Mouse (Mus musculus): ENCODE data around the gene Rorc. TPM values are rescaled to one million over a fixed set of nuclear protein-coding genes. Genes with fewer than 3 reads are reported as not detected.

Gene Rorc
- polyA plus RNA-seq, 1 experiment from 2014 or later, result 2.3 TPM

GRCm38 (mm10) chr3:94363291-94364153 lies 9.1 kb upstream of the Rorc start:
- no peaks in the 10 kb centered on the region for H3K36me3 ChIP-seq
- H3K9me3 ChIP-seq, result no peaks in the 10 kb centered on the region
- H3K27me3 ChIP-seq, result peaks cover 50% of the 10 kb centered on the region
- no peak overlapping the region for H3K27ac ChIP-seq
- WGBS, result 6% methylated on average over 97 of the region's 97 CpGs
- H3K4me1 ChIP-seq, result peaks cover 7% of the 10 kb centered on the region; the same call in 1 of the 2 replicates
- H3K4me3 ChIP-seq, result peak overlapping the region; percentile 61
- ATAC-seq (ENCODE audit: insufficient number of reproducible peaks, insufficient read depth, low FRiP score, low TSS enrichment, low read depth), result peak; percentile 52
- peak overlapping the region; percentile 91 for H3K4me2 ChIP-seq
- peak overlapping the region; percentile 89 for H3K9ac ChIP-seq

GRCm38 (mm10) chr3:94364154-94364526 lies 8.5 kb upstream of the Rorc start:
- no peaks in the 10 kb centered on the region for H3K36me3 ChIP-seq
- peak overlapping the region; percentile 61 for H3K4me3 ChIP-seq
- H3K27ac ChIP-seq, result no peak overlapping the region
- 4% methylated on average over 23 of the region's 23 CpGs for WGBS
- peaks cover 7% of the 10 kb centered on the region; the same call in 1 of the 2 replicates for H3K4me1 ChIP-seq
- H3K9me3 ChIP-seq, result no peaks in the 10 kb centered on the region
- peak overlapping the region; percentile 91 for H3K4me2 ChIP-seq
- no peak for ATAC-seq (ENCODE audit: insufficient number of reproducible peaks, insufficient read depth, low FRiP score, low TSS enrichment, low read depth)
- H3K9ac ChIP-seq, result peak overlapping the region; percentile 89
- H3K27me3 ChIP-seq, result peaks cover 50% of the 10 kb centered on the region

GRCm38 (mm10) chr3:94366761-94367160 lies 5.8 kb upstream of the Rorc start:
- H3K4me2 ChIP-seq, result no peak overlapping the region
- 18% methylated on average over 3 of the region's 3 CpGs for WGBS
- H3K27ac ChIP-seq, result no peak overlapping the region
- H3K9me3 ChIP-seq, result no peaks in the 10 kb centered on the region
- no peak overlapping the region for H3K9ac ChIP-seq
- H3K27me3 ChIP-seq, result peaks cover 48% of the 10 kb centered on the region
- no peaks in the 10 kb centered on the region for H3K36me3 ChIP-seq
- no peak overlapping the region for H3K4me3 ChIP-seq
- peaks cover 11% of the 10 kb centered on the region for H3K4me1 ChIP-seq
- ATAC-seq (ENCODE audit: insufficient number of reproducible peaks, insufficient read depth, low FRiP score, low TSS enrichment, low read depth), result no peak

DNA sequence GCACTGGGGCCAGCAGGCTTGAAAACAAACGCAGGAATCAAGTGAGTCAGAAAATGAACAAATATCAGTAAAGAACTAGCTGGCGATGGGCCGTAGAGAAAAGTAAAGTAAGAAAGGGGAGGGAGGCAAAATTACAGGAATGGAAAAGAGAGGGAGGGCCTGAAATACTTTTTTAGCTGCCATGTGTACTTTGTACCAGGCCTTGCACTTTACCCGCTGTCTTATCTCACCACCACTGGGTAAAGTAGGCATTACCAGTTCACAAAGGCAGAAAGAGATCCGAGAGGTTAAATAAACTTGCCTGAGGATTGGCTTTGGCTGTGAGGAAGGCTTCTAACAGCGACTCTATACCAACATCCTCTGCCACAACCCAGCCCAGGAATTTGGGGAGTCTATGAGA lies 5.1 kb upstream of the Rorc start:
- Histone ChIP-seq H3K36me3 (no peaks in the 10 kb centered on the region), H3K4me1 (peaks cover 18% of the 10 kb centered on the region), H3K27me3 (peaks cover 40% of the 10 kb centered on the region), H3K4me3 (no peak overlapping the region), H3K27ac (no peak overlapping the region), H3K4me2 (no peak overlapping the region), H3K9me3 (no peaks in the 10 kb centered on the region), H3K9ac (no peak overlapping the region)
- ATAC-seq (ENCODE audit: insufficient number of reproducible peaks, insufficient read depth, low FRiP score, low TSS enrichment, low read depth), result no peak
- WGBS, result 77% methylated on average over 6 of the region's 6 CpGs

GRCm38 (mm10) chr3:94368631-94369030 lies 4.0 kb upstream of the Rorc start:
- H3K4me3 ChIP-seq, result no peak overlapping the region
- ATAC-seq (ENCODE audit: insufficient number of reproducible peaks, insufficient read depth, low FRiP score, low TSS enrichment, low read depth), result no peak
- peaks cover 37% of the 10 kb centered on the region for H3K27me3 ChIP-seq
- no peaks in the 10 kb centered on the region for H3K9me3 ChIP-seq
- peaks cover 29% of the 10 kb centered on the region for H3K4me1 ChIP-seq
- H3K27ac ChIP-seq, result no peak overlapping the region
- H3K36me3 ChIP-seq, result no peaks in the 10 kb centered on the region
- WGBS, result 57% methylated on average over 6 of the region's 6 CpGs
- no peak overlapping the region for H3K9ac ChIP-seq
- no peak overlapping the region for H3K4me2 ChIP-seq

DNA sequence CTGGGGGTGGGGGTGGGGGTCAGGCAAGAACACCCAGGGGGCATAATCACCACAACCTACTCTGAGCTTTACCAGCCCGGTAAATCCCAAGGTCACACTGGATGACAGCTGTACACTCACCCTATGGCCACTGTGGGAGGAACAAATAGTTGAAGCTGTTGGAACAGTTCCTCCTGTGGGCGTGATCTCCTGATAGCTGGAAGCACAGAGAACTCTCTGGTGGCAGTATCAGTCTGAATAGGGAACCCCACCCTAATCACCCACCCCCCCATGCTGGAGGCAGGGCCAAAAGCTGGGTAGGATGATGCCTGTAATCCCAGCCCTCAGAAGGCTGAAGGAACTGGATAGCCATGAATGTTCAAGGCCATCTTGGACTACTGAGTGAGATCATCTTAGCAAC lies 2.9 kb upstream of the Rorc start:
- no peak overlapping the region for H3K9ac ChIP-seq
- no peaks in the 10 kb centered on the region for H3K9me3 ChIP-seq
- no peak overlapping the region for H3K4me3 ChIP-seq
- H3K27ac ChIP-seq, result no peak overlapping the region
- H3K27me3 ChIP-seq, result peaks cover 35% of the 10 kb centered on the region
- H3K4me1 ChIP-seq, result peaks cover 27% of the 10 kb centered on the region
- no peak overlapping the region for H3K4me2 ChIP-seq
- no peak for ATAC-seq (ENCODE audit: insufficient number of reproducible peaks, insufficient read depth, low FRiP score, low TSS enrichment, low read depth)
- no peaks in the 10 kb centered on the region for H3K36me3 ChIP-seq
- WGBS, result 66% methylated on average over 2 of the region's 2 CpGs

DNA sequence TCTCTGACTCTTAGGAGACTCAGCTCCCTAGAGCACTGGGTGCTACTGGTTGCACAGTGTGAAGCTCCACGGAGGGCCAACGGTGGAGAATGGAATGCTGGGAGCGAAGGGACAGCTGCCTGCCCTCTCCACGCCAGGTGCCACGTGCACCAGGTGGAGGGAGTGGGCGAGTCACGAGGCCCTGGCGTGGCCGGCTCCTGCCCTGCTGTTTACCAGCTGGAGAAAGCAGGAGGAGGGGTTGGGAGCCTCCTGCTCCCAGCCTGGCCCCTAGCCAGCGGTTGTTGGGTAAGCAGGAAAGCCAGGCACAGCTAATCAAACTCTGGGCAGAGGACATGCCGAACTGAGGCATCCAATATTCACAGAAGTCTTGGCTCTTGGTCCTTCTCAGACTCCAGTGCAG lies 957 bp upstream of the Rorc start:
- Histone ChIP-seq H3K4me1 (peaks cover 27% of the 10 kb centered on the region), H3K9ac (peak overlapping the region; percentile 49), H3K27ac (no peak overlapping the region), H3K36me3 (no peaks in the 10 kb centered on the region), H3K9me3 (no peaks in the 10 kb centered on the region), H3K27me3 (peaks cover 26% of the 10 kb centered on the region), H3K4me3 (peak overlapping the region; percentile 20; the same call in 1 of the 2 replicates), H3K4me2 (peak overlapping the region; percentile 53)
- 3% methylated on average over 11 of the region's 11 CpGs for WGBS
- peak; percentile 56; the same call in 1 of the 2 replicates for ATAC-seq (ENCODE audit: insufficient number of reproducible peaks, insufficient read depth, low FRiP score, low TSS enrichment, low read depth)

- Histone ChIP-seq H3K9me3 (no peaks in the 10 kb centered on the region), H3K27ac (no peak overlapping the region), H3K4me3 (peak overlapping the region; percentile 20; the same call in 1 of the 2 replicates), H3K36me3 (no peaks in the 10 kb centered on the region), H3K4me1 (peaks cover 31% of the 10 kb centered on the region), H3K4me2 (peak overlapping the region; percentile 53), H3K9ac (peak overlapping the region; percentile 49), H3K27me3 (peaks cover 26% of the 10 kb centered on the region)
- 0% methylated on average over 3 of the region's 3 CpGs for WGBS
- peak; percentile 7; the same call in 1 of the 2 replicates for ATAC-seq (ENCODE audit: insufficient number of reproducible peaks, insufficient read depth, low FRiP score, low TSS enrichment, low read depth)
Observed at GRCm38 (mm10) chr3:94372038-94372437, 556 bp upstream of the Rorc start.

- H3K36me3 ChIP-seq, result no peaks in the 10 kb centered on the region
- H3K27ac ChIP-seq, result no peak overlapping the region
- peak overlapping the region; percentile 55 for H3K4me2 ChIP-seq
- peak overlapping the region; percentile 31 for H3K4me3 ChIP-seq
- 4% methylated on average over 10 of the region's 10 CpGs for WGBS
- no peak for ATAC-seq (ENCODE audit: insufficient number of reproducible peaks, insufficient read depth, low FRiP score, low TSS enrichment, low read depth)
- H3K9me3 ChIP-seq, result no peaks in the 10 kb centered on the region
- peaks cover 26% of the 10 kb centered on the region for H3K27me3 ChIP-seq
- H3K4me1 ChIP-seq, result peaks cover 36% of the 10 kb centered on the region
- peak overlapping the region; percentile 52; the same call in 1 of the 2 replicates for H3K9ac ChIP-seq
Observed at GRCm38 (mm10) chr3:94373090-94373489, 496 bp downstream of the Rorc start.

- Histone ChIP-seq H3K4me1 (peaks cover 36% of the 10 kb centered on the region), H3K27me3 (peaks cover 26% of the 10 kb centered on the region), H3K27ac (no peak overlapping the region), H3K4me3 (peak overlapping the region; percentile 31), H3K9ac (peak overlapping the region; percentile 52; the same call in 1 of the 2 replicates), H3K9me3 (no peaks in the 10 kb centered on the region), H3K36me3 (no peaks in the 10 kb centered on the region), H3K4me2 (peak overlapping the region; percentile 55)
- 0% methylated on average over 5 of the region's 5 CpGs for WGBS
- ATAC-seq (ENCODE audit: insufficient number of reproducible peaks, insufficient read depth, low FRiP score, low TSS enrichment, low read depth), result no peak; the same call in 1 of the 2 replicates
Observed at GRCm38 (mm10) chr3:94373597-94374011, 1.0 kb downstream of the Rorc start.

GRCm38 (mm10) chr3:94374636-94375035 lies 2.0 kb downstream of the Rorc start:
- Histone ChIP-seq H3K4me1 (peaks cover 36% of the 10 kb centered on the region), H3K36me3 (no peaks in the 10 kb centered on the region), H3K9ac (no peak overlapping the region), H3K4me3 (no peak overlapping the region), H3K9me3 (no peaks in the 10 kb centered on the region), H3K27ac (no peak overlapping the region), H3K4me2 (no peak overlapping the region), H3K27me3 (peaks cover 26% of the 10 kb centered on the region)
- ATAC-seq (ENCODE audit: insufficient number of reproducible peaks, insufficient read depth, low FRiP score, low TSS enrichment, low read depth), result no peak

DNA sequence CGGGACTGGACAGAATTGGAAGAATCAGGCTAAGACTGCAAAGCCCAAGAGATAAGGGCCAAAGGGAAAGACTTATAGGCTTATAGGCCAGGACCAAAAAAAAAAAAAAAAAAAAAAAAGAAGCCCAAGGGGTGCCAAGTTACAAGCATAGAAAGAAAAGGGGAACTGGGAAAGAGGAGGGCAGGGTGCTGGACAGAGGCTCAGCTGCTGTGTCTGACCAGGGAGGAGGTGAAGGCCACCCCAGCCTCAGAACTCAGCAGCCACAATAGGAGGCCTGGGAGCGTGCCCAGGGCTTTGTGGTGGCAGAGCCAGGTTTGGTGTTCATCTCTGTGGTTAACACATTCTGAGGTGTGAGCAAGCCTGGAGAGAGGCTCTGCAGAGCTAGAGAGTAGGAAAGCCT lies 2.6 kb downstream of the Rorc start:
- WGBS, result 70% methylated on average over 2 of the region's 2 CpGs
- no peak overlapping the region for H3K4me3 ChIP-seq

More for the DNA sequence above, 2.6 kb downstream of the Rorc start:
- ATAC-seq (ENCODE audit: insufficient number of reproducible peaks, insufficient read depth, low FRiP score, low TSS enrichment, low read depth), result no peak
- Histone ChIP-seq H3K9me3 (no peaks in the 10 kb centered on the region), H3K9ac (no peak overlapping the region), H3K27me3 (peaks cover 26% of the 10 kb centered on the region), H3K36me3 (no peaks in the 10 kb centered on the region), H3K4me2 (no peak overlapping the region), H3K27ac (no peak overlapping the region), H3K4me1 (peaks cover 38% of the 10 kb centered on the region)
